Mouse (Mus musculus): Measurements from ENCODE around the gene Gm17409. TPM values are rescaled to one million over a fixed set of nuclear protein-coding genes. Genes with fewer than 3 reads are reported as not detected.

Gm17409 gene
- polyA plus RNA-seq, 3 experiments from 2014 or later: not detected

GRCm38 (mm10) chr2:58485152-58485551, 15.2 kb downstream of the Gm17409 start:
- no peak for ATAC-seq

- ATAC-seq: no peak
These were observed 15.8 kb downstream of the Gm17409 start for GRCm38 (mm10) chr2:58485683-58486082.

- ATAC-seq: no peak
These were observed 16.7 kb downstream of the Gm17409 start for GRCm38 (mm10) chr2:58486441-58487278.

GRCm38 (mm10) chr2:58487279-58487560, 17.3 kb downstream of the Gm17409 start:
- ATAC-seq: no peak

GRCm38 (mm10) chr2:58488404-58488803, 18.5 kb downstream of the Gm17409 start:
- no peak for ATAC-seq

GRCm38 (mm10) chr2:58489275-58489674, 19.4 kb downstream of the Gm17409 start:
- ATAC-seq: no peak

- no peak for ATAC-seq
These were observed 24.0 kb downstream of the Gm17409 start for GRCm38 (mm10) chr2:58493685-58494635.

- ATAC-seq: no peak
These were observed 25.4 kb downstream of the Gm17409 start for GRCm38 (mm10) chr2:58495271-58495670.

- no peak for ATAC-seq
These were observed 26.9 kb downstream of the Gm17409 start for GRCm38 (mm10) chr2:58496647-58497410.

GRCm38 (mm10) chr2:58505306-58506090, 35.6 kb downstream of the Gm17409 start:
- no peak for ATAC-seq

GRCm38 (mm10) chr2:58510192-58510591, 40.3 kb downstream of the Gm17409 start:
- ATAC-seq: no peak

GRCm38 (mm10) chr2:58513212-58513611, 43.3 kb downstream of the Gm17409 start:
- no peak for ATAC-seq

- ATAC-seq: no peak
These were observed 44.6 kb downstream of the Gm17409 start for GRCm38 (mm10) chr2:58514489-58514888.

GRCm38 (mm10) chr2:58516000-58516399, 46.1 kb downstream of the Gm17409 start:
- no peak for ATAC-seq

GRCm38 (mm10) chr2:58516920-58517319, 47.0 kb downstream of the Gm17409 start:
- no peak for ATAC-seq

- no peak for ATAC-seq
These were observed 48.6 kb downstream of the Gm17409 start for GRCm38 (mm10) chr2:58518517-58518916.

Other genes with a start within 250 kb of the Gm17409 start
- gene Acvr1c, start 112.2 kb upstream of the Gm17409 start, polyA plus RNA-seq (2017; shearing (Covaris generic)): under 1 TPM; 0.05 to 0.66 (median 0.62) TPM
- gene Acvr1, start 97.0 kb downstream of the Gm17409 start, polyA plus RNA-seq (2017; shearing (Covaris generic)): under 1 TPM; 0.27 to 0.39 (median 0.32) TPM
- gene Upp2, start 97.2 kb downstream of the Gm17409 start, polyA plus RNA-seq (2017; shearing (Covaris generic)): under 1 TPM in 1 of 3 experiments, not detected in 2; 0.15 TPM

Data from inflammation-experienced regulatory T-cells, adult 6 months (primary cell).